Mouse (Mus musculus): Measurements from ENCODE around the gene Pgm2l1.

DNA sequence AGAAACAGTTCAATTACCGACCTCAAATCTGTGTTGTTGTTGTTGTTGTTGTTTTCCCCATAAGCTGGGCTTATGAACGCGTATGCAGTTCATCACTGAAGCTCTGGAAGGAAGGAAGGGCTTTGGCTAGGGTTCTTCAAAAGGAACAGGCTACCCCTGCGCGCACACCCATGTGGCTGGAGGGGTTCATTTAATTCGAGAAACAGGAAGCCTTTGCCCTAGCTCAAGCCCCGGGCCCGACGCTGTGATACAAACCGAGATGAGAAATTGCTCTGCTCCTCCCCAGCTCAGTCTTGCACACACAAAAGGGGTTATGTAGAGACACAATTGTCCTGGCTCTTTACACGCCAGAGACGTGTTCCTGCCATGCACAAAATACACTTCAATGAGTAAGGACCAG lies 83.1 kb downstream of the Pgm2l1 start:
- TF ChIP-seq CTCF (IDR thresholded peaks at IDR 0.05; ENCODE audit: control insufficient read depth, insufficient read depth, low read length), result no peak
- TF ChIP-seq POLR2A (IDR thresholded peaks at IDR 0.05; ENCODE audit: borderline replicate concordance, control insufficient read depth, low read depth, low read length), result no peak
